Comparison of ENCODE assay signal across 9 mouse cellular contexts in genomic region chr4:139978716-139979115, GRCm38 (mm10). TPM values are rescaled to one million over a fixed set of nuclear protein-coding genes. Genes with fewer than 3 reads are reported as not detected.
DNase-seq lines count a peak whose midpoint lies in the region; TF ChIP-seq lines count a peak whose summit lies in the region.
"Had no signal": no experiment of that assay in that cellular context is flagged by ENCODE, and none has a peak within 500 bp of the region (broad histone marks: within the 10 kb centered on the region; RNA-seq: fewer than 3 reads in every experiment).

No protein-coding gene starts in this region.

- DNase-seq in ES-CJ7 (ENCODE audit: low read depth, low spot score): peak; percentile 90
- DNase-seq in brain, embryonic 14.5 days (ENCODE audit: low read depth): peak; percentile 29
- peak; percentile 67 to 73 for DNase-seq in kidney, adult 8-10 months
- peak; percentile 55 for DNase-seq in lung, postnatal 10 days
- no peak for DNase-seq in left cerebral cortex, adult 8-10 months (ENCODE audit: low spot score in 2 of 2)
- DNase-seq in spleen, adult 12 weeks (ENCODE audit: low spot score): no peak
- DNase-seq in spleen, postnatal 36 days (ENCODE audit: low spot score in 2 of 2): no peak
- DNase-seq: thymus, adult 2 months had no signal

- no peak for TF ChIP-seq POLR2A in brain, embryonic 14.5 days (IDR thresholded peaks at IDR 0.05; ENCODE audit: borderline replicate concordance, extremely low read depth, insufficient read depth, insufficient read length, poor library complexity, severe bottlenecking)

- no peak for TF ChIP-seq CTCF in brain, embryonic 14.5 days (IDR thresholded peaks at IDR 0.05; ENCODE audit: borderline replicate concordance, extremely low read depth, insufficient read depth, insufficient read length)

RNA-seq across cellular contexts. Expression of gene Klhdc7a, which starts 10.9 kb away (rescaled TPM):
- polyA plus RNA-seq in brain, embryonic 14.5 days (2012; rRNA removed): 0.49 and 0.96 TPM in 2 replicates
- 1 to 10 TPM; 6.7 to 8.8 (median 7.6) TPM for total RNA-seq in left cerebral cortex, adult 8-10 months (2022)
- total RNA-seq: megakaryocyte, adult 5-6 weeks had no signal

Comparison
In these comparisons a context has a peak if more than half of its experiments do, and no peak if none do; other contexts are left out.
1. DNase-seq: peak in ES-CJ7 (single experiment), brain, embryonic 14.5 days (single experiment), kidney, adult 8-10 months (2 of 2) and lung, postnatal 10 days (single experiment); none in left cerebral cortex, adult 8-10 months (0 of 2), spleen, adult 12 weeks (single experiment) and spleen, postnatal 36 days (0 of 2).